Mouse (Mus musculus) stomach, postnatal 0 days (tissue): ENCODE measurements around the gene Tesk2. TPM values are rescaled to one million over a fixed set of nuclear protein-coding genes. Genes with fewer than 3 reads are reported as not detected.
A peak's percentile ranks its signal among the peaks of the same experiment; 100 is the strongest.

Experiments
- ATAC-seq: fragments of 200-750 bp; cut with Nextera tagmentation; 2 replicates; pipeline ENCODE4 v1.8.0; 2017; ENCODE audit not compliant: low FRiP score, low TSS enrichment
- DNase-seq: peaks from one replicate; pipeline ENCODE4 v3.0.0-alpha.2; 2016; ENCODE audit warnings: low spot score
- H3K27ac ChIP-seq: fragments of 300-500 bp; sonication (generic); replicated peaks from 2 replicates; pipeline ENCODE4 v1.5.1; 2014; ENCODE audit warnings: mild to moderate bottlenecking, control low read depth
- H3K27me3 ChIP-seq: fragments of 300-500 bp; sonication (generic); 2 replicates; pipeline ENCODE4 v1.6.1; 2014; ENCODE audit warnings: low read length; ENCODE audit not compliant: control insufficient read depth, insufficient read depth
- H3K36me3 ChIP-seq: fragments of 300-500 bp; sonication (generic); 2 replicates; pipeline ENCODE4 v1.6.1; 2014; ENCODE audit warnings: low read length, mixed read lengths; ENCODE audit not compliant: control insufficient read depth, insufficient read depth
- H3K4me1 ChIP-seq: fragments of 300-500 bp; sonication (generic); replicated peaks from 2 replicates; pipeline ENCODE4 v1.6.1; 2014; ENCODE audit warnings: antibody characterized with exemption; ENCODE audit not compliant: control insufficient read depth, insufficient read depth
- H3K4me2 ChIP-seq: fragments of 300-500 bp; sonication (generic); replicated peaks from 2 replicates; pipeline ENCODE4 v1.6.1; 2014; ENCODE audit warnings: low read depth, mild to moderate bottlenecking, control low read depth, moderate library complexity
- H3K4me3 ChIP-seq: fragments of 300-500 bp; sonication (generic); 2 replicates; pipeline ENCODE4 v1.5.1; 2014; ENCODE audit warnings: low read depth, low read length, control low read depth
- H3K9ac ChIP-seq: fragments of 300-500 bp; sonication (generic); 2 replicates; pipeline ENCODE4 v1.6.1; 2014; ENCODE audit warnings: mild to moderate bottlenecking, low read length, control low read depth, mixed read lengths
- H3K9me3 ChIP-seq: fragments of 300-500 bp; sonication (generic); 2 replicates; pipeline ENCODE4 v1.6.1; 2016; ENCODE audit warnings: low read length; ENCODE audit not compliant: control insufficient read depth
- CTCF ChIP-seq: IDR thresholded peaks from 2 replicates; pipeline ENCODE4 v1.5.1; 2016; ENCODE audit warnings: antibody characterized with exemption, low read depth, mild to moderate bottlenecking, moderate library complexity
- EP300 ChIP-seq: optimal IDR thresholded peaks from 2 replicates; pipeline ENCODE3; 2016; ENCODE audit warnings: antibody characterized with exemption
- WGBS: fragments of 180-500 bp; shearing (Covaris S2); extraction: QIAGEN DNeasy Blood & Tissue Kit; methylation state at CpG from one replicate; pipeline ENCODE4 v1.1.7; 2014; 5-methylcytosine and 5-hydroxymethylcytosine counted together
- polyA plus RNA-seq: library from polyadenylated mRNA; unstranded; fragments of >200 nt; fragmentation: Nextera tagmentation; extraction: Ambion mirVana; gene quantifications from 2 replicates; pipeline ENCODE4 v1.2.1, GENCODE M21; 2015

The Tesk2 gene
- polyA plus RNA-seq, 1 experiment from 2014 or later, result 2.3 TPM

- ATAC-seq (no peak), DNase-seq (no peak)
- Histone ChIP-seq H3K4me1 (no peaks in the 10 kb centered on the region), H3K9ac (no peak overlapping the region), H3K4me3 (no peak overlapping the region), H3K27me3 (no peaks in the 10 kb centered on the region), H3K4me2 (no peak overlapping the region), H3K27ac (no peak overlapping the region), H3K36me3 (peaks cover 25% of the 10 kb centered on the region), H3K9me3 (no peaks in the 10 kb centered on the region)
- 78% methylated on average over 2 of the region's 2 CpGs for WGBS
- TF ChIP-seq CTCF (no peak), EP300 (no peak)
Observed at GRCm38 (mm10) chr4:116693785-116694184, 27.0 kb upstream of the Tesk2 start.

DNA sequence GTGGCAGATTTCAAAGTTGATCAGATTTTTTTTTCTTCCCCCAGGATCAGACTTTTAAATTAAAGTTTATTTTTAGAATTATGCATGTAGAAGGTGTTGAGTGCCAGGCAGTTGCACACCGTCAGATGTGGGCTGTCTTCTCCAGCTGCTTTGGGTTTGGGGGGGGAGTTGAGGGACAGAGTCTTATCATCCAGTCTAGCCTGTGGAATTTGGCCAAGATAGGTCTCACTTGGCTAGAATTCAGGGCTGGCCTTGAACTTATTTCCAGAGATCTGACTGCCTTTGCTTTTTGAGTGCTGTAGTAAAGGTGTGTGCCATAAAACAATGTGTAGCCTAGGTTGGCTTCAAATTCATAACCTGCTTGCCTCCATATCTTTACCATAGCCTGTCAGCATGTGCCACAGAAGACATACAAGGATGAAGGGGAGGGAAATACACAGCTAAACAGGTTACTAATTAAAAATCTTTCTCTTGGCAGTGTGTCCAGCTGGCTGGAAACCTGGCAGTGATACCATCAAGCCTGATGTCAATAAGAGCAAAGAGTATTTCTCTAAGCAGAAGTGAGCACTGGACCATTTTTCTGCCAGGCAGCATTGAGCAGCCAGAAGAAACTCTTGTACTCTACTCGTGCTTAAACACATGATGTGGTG, 21.9 kb upstream of the Tesk2 start:
- no peaks in the 10 kb centered on the region for H3K9me3 ChIP-seq
- 55% methylated on average over 2 of the region's 2 CpGs for WGBS
- no peak for DNase-seq
- TF ChIP-seq EP300 (no peak), CTCF (no peak)
- no peak overlapping the region for H3K9ac ChIP-seq
- no peaks in the 10 kb centered on the region for H3K27me3 ChIP-seq
- peaks cover 22% of the 10 kb centered on the region for H3K36me3 ChIP-seq
- no peak for ATAC-seq
- no peaks in the 10 kb centered on the region for H3K4me1 ChIP-seq
- no peak overlapping the region for H3K4me2 ChIP-seq
- H3K4me3 ChIP-seq, result no peak overlapping the region
- H3K27ac ChIP-seq, result no peak overlapping the region

DNA sequence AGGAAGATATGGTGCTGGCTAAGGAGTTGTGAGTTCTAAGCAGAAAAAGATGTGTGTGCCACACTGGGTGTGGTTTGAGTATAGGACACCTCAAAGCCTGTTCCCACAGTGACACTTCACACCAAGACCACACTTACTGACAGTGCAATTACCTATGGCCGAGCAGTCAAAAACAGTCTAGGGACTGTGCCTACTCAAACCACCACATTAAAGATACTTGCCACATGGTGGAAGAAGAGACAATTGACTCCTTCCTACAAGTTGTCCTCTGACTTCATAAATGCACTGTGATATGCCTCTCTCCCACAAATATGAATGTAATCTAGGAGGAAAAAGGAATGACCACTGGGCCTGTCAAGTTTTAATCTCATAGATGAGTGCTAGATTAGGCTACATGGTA, 19.8 kb upstream of the Tesk2 start:
- Histone ChIP-seq H3K36me3 (peaks cover 10% of the 10 kb centered on the region; the same call in 1 of the 2 replicates), H3K4me1 (no peaks in the 10 kb centered on the region), H3K4me2 (no peak overlapping the region), H3K27me3 (no peaks in the 10 kb centered on the region), H3K27ac (no peak overlapping the region), H3K4me3 (no peak overlapping the region), H3K9me3 (no peaks in the 10 kb centered on the region), H3K9ac (no peak overlapping the region)
- TF ChIP-seq CTCF (no peak), EP300 (no peak)
- 0 out of 2 replicates have a peak, but pooled peaks have one; percentile 19 for ATAC-seq
- DNase-seq, result no peak
- 83% methylated on average over 1 of the region's 1 CpGs for WGBS

GRCm38 (mm10) chr4:116703804-116704203, 16.9 kb upstream of the Tesk2 start:
- Histone ChIP-seq H3K27me3 (no peaks in the 10 kb centered on the region), H3K9me3 (no peaks in the 10 kb centered on the region), H3K4me1 (no peaks in the 10 kb centered on the region; the same call in 1 of the 2 replicates), H3K36me3 (peaks cover 10% of the 10 kb centered on the region; the same call in 1 of the 2 replicates), H3K9ac (no peak overlapping the region), H3K4me3 (no peak overlapping the region), H3K4me2 (no peak overlapping the region), H3K27ac (no peak overlapping the region)
- DNase-seq, result peak; percentile 86
- WGBS, result 33% methylated on average over 6 of the region's 6 CpGs
- ATAC-seq, result no peak
- TF ChIP-seq CTCF, result peak; percentile 89
- no peak for TF ChIP-seq EP300

DNA sequence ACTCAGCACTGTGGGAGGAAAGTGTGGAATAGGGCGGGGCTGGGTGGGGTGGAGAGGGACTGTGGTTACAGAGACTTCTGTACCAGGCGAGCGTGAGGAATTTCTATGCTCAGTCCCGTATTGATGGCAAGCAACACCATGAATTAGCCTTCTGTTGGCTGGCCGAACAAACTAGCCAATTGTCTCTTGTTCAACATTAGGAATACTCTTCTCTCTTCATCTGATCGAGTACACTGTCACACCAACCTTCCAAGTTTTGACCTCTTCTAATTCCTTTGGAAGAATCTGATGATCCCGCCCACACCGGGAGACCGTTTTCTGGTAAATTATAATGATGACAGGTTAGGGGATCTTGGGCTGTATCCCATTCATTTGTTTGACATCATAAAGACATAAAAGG, 13.1 kb upstream of the Tesk2 start:
- Histone ChIP-seq H3K4me1 (no peaks in the 10 kb centered on the region; the same call in 1 of the 2 replicates), H3K4me2 (peak overlapping the region; percentile 57), H3K27me3 (no peaks in the 10 kb centered on the region), H3K9ac (peak overlapping the region; percentile 18; the same call in 1 of the 2 replicates), H3K4me3 (peak overlapping the region; percentile 42), H3K27ac (no peak overlapping the region), H3K36me3 (no peaks in the 10 kb centered on the region), H3K9me3 (no peaks in the 10 kb centered on the region)
- ATAC-seq (no peak), DNase-seq (peak; percentile 23)
- 9% methylated on average over 9 of the region's 9 CpGs for WGBS
- TF ChIP-seq EP300, result no peak
- TF ChIP-seq CTCF, result no peak

- peak; percentile 99 for ATAC-seq
- H3K9ac ChIP-seq, result peak within 1 kb of the TSS; percentile 47
- TF ChIP-seq EP300 (no peak), CTCF (peak; percentile 50)
- no peaks in the 10 kb centered on the region for H3K9me3 ChIP-seq
- DNase-seq, result peak; percentile 91
- H3K4me3 ChIP-seq, result peak within 1 kb of the TSS; percentile 42
- H3K36me3 ChIP-seq, result no peaks in the 10 kb centered on the region
- WGBS, result under 1% methylated on average over 29 of the region's 29 CpGs
- H3K4me1 ChIP-seq, result no peaks in the 10 kb centered on the region; the same call in 1 of the 2 replicates
- no peaks in the 10 kb centered on the region for H3K27me3 ChIP-seq
- no peak within 1 kb of the TSS for H3K27ac ChIP-seq
- peak within 1 kb of the TSS; percentile 63 for H3K4me2 ChIP-seq
Observed at GRCm38 (mm10) chr4:116708201-116708764, 12.5 kb upstream of the Tesk2 start, which contains the start of the genes Mmachc and Ccdc163. Mmachc (minus strand) TSS chr4:116708406. Ccdc163 (plus strand) TSS chr4:116708509.
